Comparison of ENCODE assay signal across 8 mouse cellular contexts in the genomic region with DNA sequence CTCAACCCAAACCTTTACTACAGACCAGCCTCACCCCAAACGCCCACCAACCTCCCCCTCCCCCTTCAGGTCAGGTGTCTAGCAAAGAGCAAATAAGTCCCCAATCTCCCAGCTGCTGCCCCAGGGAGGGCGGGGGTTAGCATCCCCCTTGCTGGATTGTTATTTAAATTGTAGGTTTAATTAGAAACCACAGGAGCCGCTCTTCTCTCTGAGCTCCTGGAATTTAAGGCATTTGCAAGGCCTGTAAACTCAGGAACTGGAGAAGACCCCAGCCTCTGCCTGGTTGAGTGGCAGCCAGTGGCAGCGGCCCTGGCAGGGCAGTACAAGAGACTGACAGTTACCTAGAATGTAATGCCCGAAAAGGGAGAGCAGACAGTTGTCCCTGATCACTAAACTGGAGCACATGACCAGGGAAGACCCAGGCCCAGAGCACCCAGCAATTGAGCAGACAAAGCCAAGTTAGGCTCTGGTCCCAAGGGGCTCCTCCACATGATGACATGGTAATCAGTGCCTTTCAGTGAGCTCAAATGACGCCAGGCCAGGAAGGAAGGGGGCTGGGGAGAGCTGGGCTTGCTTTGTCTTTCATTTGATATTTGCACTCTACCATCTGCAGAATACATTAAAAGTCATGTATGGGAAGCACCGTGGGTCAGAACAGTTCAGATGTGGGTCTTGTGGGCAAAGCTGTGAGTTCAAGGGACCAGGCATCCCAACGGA. TPM values are rescaled to one million over a fixed set of nuclear protein-coding genes. Genes with fewer than 3 reads are reported as not detected.
A peak's percentile ranks its signal among the peaks of the same experiment; 100 is the strongest.
DNase-seq lines count a peak whose midpoint lies in the region; ATAC-seq lines count a peak whose summit lies in the region.

No protein-coding gene starts in this region.

- peak; percentile 71 for ATAC-seq in hindbrain, embryonic 11.5 days (ENCODE audit: low FRiP score)
- ATAC-seq in midbrain, embryonic 14.5 days (ENCODE audit: low FRiP score, low TSS enrichment), result peak; percentile 28; the same call in 1 of the 2 replicates
- no peak for ATAC-seq in erythroid progenitor cell, adult 5-6 weeks (replicated peaks; ENCODE audit: low FRiP score, poor library complexity, severe bottlenecking)

- WGBS in hindbrain, embryonic 11.5 days, result under 1% methylated on average over 8 of the region's 8 CpGs
- WGBS in midbrain, embryonic 14.5 days, result 8% methylated on average over 8 of the region's 8 CpGs

- no peaks in the 10 kb centered on the region for H3K36me3 ChIP-seq in hindbrain, embryonic 11.5 days (ENCODE audit: control insufficient read depth, insufficient read depth, low read length)
- no peaks in the 10 kb centered on the region for H3K36me3 ChIP-seq in midbrain, embryonic 14.5 days (ENCODE audit: control insufficient read depth, insufficient read depth, low read length)

- intact Hi-C loops in heart, postnatal 14 days (cut with DNase I), result no loop called here

- H3K27me3 ChIP-seq in hindbrain, embryonic 11.5 days (ENCODE audit: control insufficient read depth, insufficient read depth, low read length), result 0 out of 2 replicates have a peak, but pooled peaks cover 2% of the 10 kb centered on the region
- H3K27me3 ChIP-seq in midbrain, embryonic 14.5 days (ENCODE audit: control insufficient read depth, insufficient read depth, low read length), result no peaks in the 10 kb centered on the region; the same call in 1 of the 2 replicates

- H3K27ac ChIP-seq in hindbrain, embryonic 11.5 days (ENCODE audit: low read depth, low read length), result peak overlapping the region; percentile 71
- peak overlapping the region; percentile 42 for H3K27ac ChIP-seq in midbrain, embryonic 14.5 days (replicated peaks; ENCODE audit: low read depth, low read length)

- no peak overlapping the region for H3K9ac ChIP-seq in hindbrain, embryonic 11.5 days (ENCODE audit: low read depth, low read length)
- H3K9ac ChIP-seq in midbrain, embryonic 14.5 days (replicated peaks; ENCODE audit: low read length), result peak overlapping the region; percentile 20; the same call in 1 of the 2 replicates

- no peaks in the 10 kb centered on the region for H3K9me3 ChIP-seq in hindbrain, embryonic 11.5 days (ENCODE audit: control insufficient read depth, low read length)
- no peaks in the 10 kb centered on the region for H3K9me3 ChIP-seq in midbrain, embryonic 14.5 days (ENCODE audit: control insufficient read depth, low read length)

- DNase-seq in heart, adult 11 months, result peak; percentile 98
- DNase-seq in heart, postnatal 14 days, result no peak
- DNase-seq in embryo, embryonic 10.5 days (ENCODE audit: low spot score), result peak; percentile 73
- DNase-seq in hindbrain, embryonic 11.5 days (ENCODE audit: low spot score), result peak; percentile 74
- peak; percentile 71 for DNase-seq in midbrain, embryonic 14.5 days
- DNase-seq in cerebellum, adult 8-10 months, result no peak
- no peak for DNase-seq in right cerebral cortex, postnatal 14 days

- H3K4me2 ChIP-seq in hindbrain, embryonic 11.5 days (replicated peaks; ENCODE audit: low read depth, low read length), result 0 out of 2 replicates have a peak overlapping the region, but pooled peaks have one; percentile 12
- no peak overlapping the region for H3K4me2 ChIP-seq in midbrain, embryonic 14.5 days (ENCODE audit: low read length)

- H3K4me3 ChIP-seq in hindbrain, embryonic 11.5 days (ENCODE audit: low read depth, low read length), result no peak overlapping the region
- no peak overlapping the region for H3K4me3 ChIP-seq in midbrain, embryonic 14.5 days (replicated peaks; ENCODE audit: low read depth, low read length)

- peaks cover 48% of the 10 kb centered on the region for H3K4me1 ChIP-seq in hindbrain, embryonic 11.5 days (replicated peaks; ENCODE audit: control insufficient read depth, insufficient read depth, low read length)
- peaks cover 51% of the 10 kb centered on the region for H3K4me1 ChIP-seq in midbrain, embryonic 14.5 days (ENCODE audit: control insufficient read depth, insufficient read depth, low read length)

RNA-seq across cellular contexts. Expression of a gene that starts 42.1 kb away (rescaled TPM):
- 10 to 100 TPM; 29.7 to 46.1 TPM for total RNA-seq in heart, postnatal 14 days (2021)
- polyA plus RNA-seq in hindbrain, embryonic 11.5 days (2014; fragmentation: Nextera tagmentation; extraction: Ambion mirVana), result 4.2 and 6.2 TPM in 2 replicates
- polyA plus RNA-seq in midbrain, embryonic 14.5 days (2014; fragmentation: Nextera tagmentation; extraction: Ambion mirVana), result 10.2 and 10.4 TPM in 2 replicates
- total RNA-seq in erythroid progenitor cell, adult 5-6 weeks (2015; ENCODE audit: low replicate concordance), result 1.3 TPM in 1 of 2 replicates, not detected in the other
- total RNA-seq in erythroid progenitor cell, adult 5-6 weeks (2017; ENCODE audit: low replicate concordance), result 1.5 and 6.5 TPM in 2 replicates

Comparison
In these comparisons a context has a peak if more than half of its experiments do, and no peak if none do; other contexts are left out.
1. DNase-seq: peak in heart, adult 11 months (single experiment), embryo, embryonic 10.5 days (single experiment), hindbrain, embryonic 11.5 days (single experiment) and midbrain, embryonic 14.5 days (single experiment); none in heart, postnatal 14 days (0 of 2), cerebellum, adult 8-10 months (single experiment) and right cerebral cortex, postnatal 14 days (single experiment).
2. RNA of a gene that starts 42.1 kb away (total RNA-seq): 29.7 to 46.1 TPM in heart, postnatal 14 days; 1.3 to 6.5 TPM in erythroid progenitor cell, adult 5-6 weeks; every median in the first group is over 4 times any median in the second.